Mouse (Mus musculus) neural tube, embryonic 14.5 days (tissue): ENCODE data around the gene Tstd2. TPM values are rescaled to one million over a fixed set of nuclear protein-coding genes. Genes with fewer than 3 reads are reported as not detected.

Experiments
- ATAC-seq: fragments of 200-750 bp; cut with Nextera tagmentation; 2 replicates; pipeline ENCODE4 v1.8.0; 2017; ENCODE audit warnings: low read depth, mild to moderate bottlenecking, moderate TSS enrichment, moderate library complexity
- H3K27ac ChIP-seq: fragments of 300-500 bp; sonication (generic); 2 replicates; pipeline ENCODE4 v1.5.1; 2014; ENCODE audit warnings: low read depth, mild to moderate bottlenecking, control low read depth, low read length, moderate library complexity, mixed read lengths
- H3K27me3 ChIP-seq: fragments of 300-500 bp; sonication (generic); 2 replicates; pipeline ENCODE4 v1.6.1; 2014; ENCODE audit warnings: low read length; ENCODE audit not compliant: control insufficient read depth, insufficient read depth
- H3K36me3 ChIP-seq: fragments of 300-500 bp; sonication (generic); 2 replicates; pipeline ENCODE4 v1.6.1; 2014; ENCODE audit warnings: low read length, mixed read lengths; ENCODE audit not compliant: control insufficient read depth, insufficient read depth
- H3K4me1 ChIP-seq: fragments of 300-500 bp; sonication (generic); 2 replicates; pipeline ENCODE4 v1.6.1; 2014; ENCODE audit warnings: low read length; ENCODE audit not compliant: control insufficient read depth, insufficient read depth
- H3K4me2 ChIP-seq: fragments of 300-500 bp; sonication (generic); 2 replicates; pipeline ENCODE4 v1.6.1; 2014; ENCODE audit warnings: mild to moderate bottlenecking, low read depth, low read length, control low read depth
- H3K4me3 ChIP-seq: fragments of 300-500 bp; sonication (generic); 2 replicates; pipeline ENCODE4 v1.5.1; 2014; ENCODE audit warnings: low read depth, low read length, control low read depth, mixed read lengths
- H3K9ac ChIP-seq: fragments of 300-500 bp; sonication (generic); replicated peaks from 2 replicates; pipeline ENCODE4 v1.6.1; 2014; ENCODE audit warnings: low read depth, mild to moderate bottlenecking, control low read depth, low read length, mixed read lengths
- H3K9me3 ChIP-seq: fragments of 300-500 bp; sonication (generic); 2 replicates; pipeline ENCODE4 v1.6.1; 2016; ENCODE audit warnings: low read length; ENCODE audit not compliant: control insufficient read depth
- WGBS: fragments of 180-500 bp; shearing (Covaris S2); extraction: QIAGEN DNeasy Blood & Tissue Kit; methylation state at CpG from one replicate; pipeline ENCODE4 v1.1.7; 2014; 5-methylcytosine and 5-hydroxymethylcytosine counted together
- polyA plus RNA-seq: library from polyadenylated mRNA; unstranded; fragments of >200 nt; fragmentation: Nextera tagmentation; extraction: Ambion mirVana; gene quantifications from 2 replicates; pipeline ENCODE4 v1.2.1, GENCODE M21; 2014

Tstd2 gene
- polyA plus RNA-seq, 1 experiment from 2014 or later = 23.5 TPM

DNA sequence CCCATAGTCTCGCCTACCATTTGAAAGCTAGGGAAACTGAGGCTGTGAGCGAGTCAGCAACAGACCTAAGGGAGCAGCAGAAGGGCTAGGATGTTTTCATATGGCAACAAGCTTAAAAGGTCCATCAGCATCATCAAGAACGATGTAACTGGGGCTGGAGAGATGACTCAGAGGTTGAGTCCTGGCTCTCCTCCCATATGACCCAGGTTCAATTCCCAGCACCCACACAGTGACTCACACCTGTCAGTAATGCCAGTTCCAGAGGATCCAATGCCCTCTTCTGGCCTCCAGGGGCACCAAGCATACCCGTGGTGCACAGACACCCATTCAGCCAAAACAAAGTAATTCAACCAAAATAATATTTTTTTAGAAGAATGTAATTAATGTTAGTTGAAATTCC, 58.2 kb downstream of the Tstd2 start:
- H3K4me2 ChIP-seq = no peak overlapping the region
- H3K27me3 ChIP-seq = no peaks in the 10 kb centered on the region
- no peak overlapping the region for H3K4me3 ChIP-seq
- H3K4me1 ChIP-seq = no peaks in the 10 kb centered on the region; the same call in 1 of the 2 replicates
- no peak overlapping the region for H3K9ac ChIP-seq
- H3K9me3 ChIP-seq = no peaks in the 10 kb centered on the region
- H3K36me3 ChIP-seq = no peaks in the 10 kb centered on the region
- ATAC-seq = no peak
- no peak overlapping the region for H3K27ac ChIP-seq
- 87% methylated on average over 4 of the region's 4 CpGs for WGBS

DNA sequence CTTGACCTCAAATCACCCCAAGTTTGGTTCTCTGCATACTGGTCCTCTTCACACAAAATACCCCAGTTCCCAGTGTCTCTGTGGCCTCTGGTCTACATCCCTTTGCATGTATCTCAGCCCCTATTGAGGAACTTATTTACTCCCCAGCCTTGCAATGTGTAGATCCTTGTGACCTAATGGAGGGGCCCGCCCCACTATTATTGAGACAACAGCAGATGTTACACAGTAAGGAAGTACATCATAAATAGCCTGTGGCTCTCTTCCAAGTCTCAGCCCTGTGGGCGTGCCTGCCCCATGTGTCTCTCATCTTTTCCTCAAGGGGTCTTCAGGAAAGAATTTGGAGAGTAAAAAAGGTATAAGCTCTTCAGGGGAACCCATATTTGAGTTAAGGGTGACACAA, 61.6 kb downstream of the Tstd2 start:
- H3K9ac ChIP-seq = no peak overlapping the region
- ATAC-seq = no peak
- H3K27me3 ChIP-seq = no peaks in the 10 kb centered on the region
- H3K4me1 ChIP-seq = no peaks in the 10 kb centered on the region
- H3K27ac ChIP-seq = no peak overlapping the region
- H3K4me2 ChIP-seq = no peak overlapping the region
- 66% methylated on average over 2 of the region's 2 CpGs for WGBS
- H3K9me3 ChIP-seq = no peaks in the 10 kb centered on the region
- no peak overlapping the region for H3K4me3 ChIP-seq
- no peaks in the 10 kb centered on the region for H3K36me3 ChIP-seq

GRCm38 (mm10) chr4:46075664-46076063, 62.8 kb downstream of the Tstd2 start:
- no peak overlapping the region for H3K27ac ChIP-seq
- H3K9me3 ChIP-seq = no peaks in the 10 kb centered on the region
- H3K4me1 ChIP-seq = no peaks in the 10 kb centered on the region
- no peak overlapping the region for H3K4me3 ChIP-seq
- ATAC-seq = no peak
- no peaks in the 10 kb centered on the region for H3K27me3 ChIP-seq
- no peak overlapping the region for H3K9ac ChIP-seq
- H3K36me3 ChIP-seq = no peaks in the 10 kb centered on the region
- whole genome bisulfite sequencing = 94% methylated on average over 3 of the region's 3 CpGs
- H3K4me2 ChIP-seq = no peak overlapping the region

- H3K4me2 ChIP-seq = no peak overlapping the region
- no peaks in the 10 kb centered on the region for H3K27me3 ChIP-seq
- no peaks in the 10 kb centered on the region for H3K4me1 ChIP-seq
- no peaks in the 10 kb centered on the region for H3K36me3 ChIP-seq
- no peak overlapping the region for H3K4me3 ChIP-seq
- no peak for ATAC-seq
- no peaks in the 10 kb centered on the region for H3K9me3 ChIP-seq
- H3K27ac ChIP-seq = no peak overlapping the region
- WGBS = 53% methylated on average over 4 of the region's 4 CpGs
- no peak overlapping the region for H3K9ac ChIP-seq
Observed at GRCm38 (mm10) chr4:46073736-46074135, 64.8 kb downstream of the Tstd2 start.

DNA sequence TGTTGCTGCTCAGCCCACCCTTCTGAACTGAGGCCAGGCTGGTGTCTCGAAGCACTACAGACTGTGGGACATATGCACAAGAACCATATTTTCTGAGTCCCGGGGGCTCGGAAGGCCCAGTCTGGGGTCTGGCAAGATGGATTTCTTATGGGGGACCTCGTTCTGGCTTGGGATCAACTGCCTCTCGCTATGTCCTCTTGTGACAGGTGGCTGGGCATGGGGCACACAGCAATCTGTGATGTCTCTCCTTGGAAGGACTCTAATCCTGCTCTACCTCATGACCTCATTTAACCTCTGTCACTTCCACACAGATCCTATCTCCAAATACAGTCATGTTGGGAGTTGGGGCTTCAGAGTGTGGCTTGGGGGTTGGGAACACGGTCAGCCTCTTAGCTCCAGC, 65.9 kb downstream of the Tstd2 start:
- no peak overlapping the region for H3K4me3 ChIP-seq
- no peaks in the 10 kb centered on the region for H3K4me1 ChIP-seq
- 91% methylated on average over 6 of the region's 6 CpGs for WGBS
- no peaks in the 10 kb centered on the region for H3K27me3 ChIP-seq
- no peak overlapping the region for H3K9ac ChIP-seq
- ATAC-seq = no peak
- H3K9me3 ChIP-seq = no peaks in the 10 kb centered on the region
- no peak overlapping the region for H3K27ac ChIP-seq
- no peaks in the 10 kb centered on the region for H3K36me3 ChIP-seq
- H3K4me2 ChIP-seq = no peak overlapping the region

DNA sequence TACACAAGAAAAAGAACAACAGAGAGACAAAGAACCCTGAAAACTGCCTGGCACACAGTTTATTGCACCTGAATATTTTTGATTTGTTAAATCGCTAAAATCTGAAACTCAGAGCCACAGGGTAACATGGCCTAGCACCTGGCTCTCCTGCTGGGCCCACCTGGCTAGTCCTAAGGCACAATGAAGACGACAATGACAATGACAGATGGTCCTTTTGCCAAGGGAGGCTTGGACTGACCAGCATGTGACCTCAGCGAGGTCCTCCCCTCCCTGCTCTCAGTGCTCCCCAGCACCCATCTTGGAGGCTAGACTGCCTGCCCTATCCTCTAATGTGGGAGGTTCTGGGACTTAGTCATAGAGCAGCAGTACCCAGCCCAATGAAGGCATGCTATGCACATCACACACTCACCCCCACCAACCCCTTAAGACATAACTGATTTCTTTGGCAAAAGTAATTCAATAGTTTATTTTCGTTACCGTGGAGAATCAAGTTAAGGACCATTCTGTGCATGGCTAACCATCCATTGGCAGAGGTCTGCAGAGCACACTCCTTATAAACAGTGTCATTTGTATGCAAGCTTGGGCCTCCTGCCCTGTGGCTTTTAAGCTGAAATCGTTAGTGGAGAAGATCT, 68.5 kb downstream of the Tstd2 start:
- 47% methylated on average over 6 of the region's 6 CpGs for WGBS
- Histone ChIP-seq H3K36me3 (no peaks in the 10 kb centered on the region), H3K27me3 (no peaks in the 10 kb centered on the region), H3K4me1 (no peaks in the 10 kb centered on the region), H3K9ac (no peak overlapping the region), H3K27ac (no peak overlapping the region), H3K4me3 (no peak overlapping the region), H3K9me3 (no peaks in the 10 kb centered on the region), H3K4me2 (no peak overlapping the region)
- ATAC-seq = no peak

DNA sequence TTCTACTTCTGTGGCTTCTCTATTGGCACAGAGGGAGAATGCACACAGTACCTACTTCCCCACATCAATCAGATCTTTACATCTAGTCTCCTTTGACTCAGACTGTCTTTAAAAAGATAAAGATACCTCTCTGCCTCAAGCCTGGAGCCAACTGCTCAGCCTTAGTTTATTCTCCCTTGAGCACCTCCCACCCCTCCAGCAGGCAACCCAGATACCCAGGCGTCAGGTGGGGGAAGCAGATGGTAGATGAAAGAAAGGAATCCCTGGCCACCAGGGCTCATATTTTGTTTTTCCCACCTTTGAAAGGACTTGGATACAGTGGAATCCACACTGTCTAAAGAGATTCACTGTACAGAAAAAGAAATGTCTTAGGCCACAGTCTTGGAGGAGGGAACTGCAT, 69.9 kb downstream of the Tstd2 start:
- Histone ChIP-seq H3K4me1 (no peaks in the 10 kb centered on the region), H3K27me3 (no peaks in the 10 kb centered on the region), H3K36me3 (no peaks in the 10 kb centered on the region), H3K27ac (no peak overlapping the region), H3K4me2 (no peak overlapping the region), H3K4me3 (no peak overlapping the region), H3K9me3 (no peaks in the 10 kb centered on the region), H3K9ac (no peak overlapping the region)
- 50% methylated on average over 1 of the region's 1 CpGs for WGBS
- ATAC-seq = no peak

DNA sequence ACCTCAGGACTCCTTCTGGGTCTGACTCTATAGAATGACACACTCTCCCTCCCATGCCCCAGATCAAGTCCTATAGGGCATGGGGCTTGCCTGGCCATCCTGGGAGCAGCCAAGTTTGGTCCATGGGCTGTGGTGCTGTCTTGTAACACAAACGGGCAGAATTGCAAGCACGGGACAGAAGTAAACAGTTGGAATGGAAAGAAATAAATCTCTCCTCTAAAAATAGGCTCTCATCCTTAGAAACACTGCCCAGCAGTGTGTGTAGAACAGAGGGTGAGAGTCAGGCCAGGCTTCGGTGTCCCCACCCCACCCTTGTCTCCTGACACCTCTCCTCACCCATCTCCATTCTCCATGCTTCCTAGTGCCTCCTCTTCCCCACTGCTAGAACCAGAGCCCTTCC, 70.4 kb downstream of the Tstd2 start:
- H3K4me3 ChIP-seq = no peak overlapping the region
- no peaks in the 10 kb centered on the region for H3K9me3 ChIP-seq
- H3K4me1 ChIP-seq = no peaks in the 10 kb centered on the region
- no peaks in the 10 kb centered on the region for H3K27me3 ChIP-seq
- no peak overlapping the region for H3K9ac ChIP-seq
- no peaks in the 10 kb centered on the region for H3K36me3 ChIP-seq
- H3K4me2 ChIP-seq = no peak overlapping the region
- 74% methylated on average over 3 of the region's 3 CpGs for WGBS
- ATAC-seq = no peak
- no peak overlapping the region for H3K27ac ChIP-seq

- 79% methylated on average over 8 of the region's 8 CpGs for whole genome bisulfite sequencing
- Histone ChIP-seq H3K9ac (no peak overlapping the region), H3K27ac (no peak overlapping the region), H3K27me3 (no peaks in the 10 kb centered on the region), H3K36me3 (no peaks in the 10 kb centered on the region), H3K4me1 (no peaks in the 10 kb centered on the region), H3K4me3 (no peak overlapping the region), H3K4me2 (no peak overlapping the region), H3K9me3 (no peaks in the 10 kb centered on the region)
- no peak for ATAC-seq
Observed at GRCm38 (mm10) chr4:46065695-46066340, 72.7 kb downstream of the Tstd2 start.
